Mouse (Mus musculus) left cerebral cortex, adult 9 months (tissue): ENCODE data around the gene Cdhr2.

Experiments used
- DNase-seq, 2 experiments: peaks; one replicate each; pipeline ENCODE4 v3.0.0; 2022; ENCODE audit warnings: low spot score in 2 of 2

Cdhr2 gene

DNA sequence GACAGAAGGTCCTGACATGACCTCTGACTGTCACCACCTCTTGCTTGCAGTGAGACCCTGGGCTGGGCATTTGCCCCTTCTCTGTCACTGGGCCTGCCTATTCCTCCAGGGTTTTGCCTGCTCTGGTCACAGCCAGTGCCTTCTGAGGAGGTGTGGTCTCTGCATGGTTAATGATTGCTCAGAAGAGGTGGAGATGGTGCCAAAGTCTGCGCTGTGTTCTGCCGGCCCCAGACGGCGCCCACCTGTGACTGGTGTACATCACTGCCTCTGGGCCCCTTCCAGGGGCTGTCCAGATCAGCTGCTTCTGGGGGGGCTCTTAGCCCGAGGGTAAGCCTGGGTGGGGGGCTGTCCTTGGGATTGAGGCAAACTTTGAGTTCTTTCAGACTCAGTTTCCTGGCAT is at the start of gene Cdhr2:
TSS of gene Cdhr2 (plus strand) at position 219 of the 400 bp plus-strand sequence.
- DNase-seq: no peak

DNA sequence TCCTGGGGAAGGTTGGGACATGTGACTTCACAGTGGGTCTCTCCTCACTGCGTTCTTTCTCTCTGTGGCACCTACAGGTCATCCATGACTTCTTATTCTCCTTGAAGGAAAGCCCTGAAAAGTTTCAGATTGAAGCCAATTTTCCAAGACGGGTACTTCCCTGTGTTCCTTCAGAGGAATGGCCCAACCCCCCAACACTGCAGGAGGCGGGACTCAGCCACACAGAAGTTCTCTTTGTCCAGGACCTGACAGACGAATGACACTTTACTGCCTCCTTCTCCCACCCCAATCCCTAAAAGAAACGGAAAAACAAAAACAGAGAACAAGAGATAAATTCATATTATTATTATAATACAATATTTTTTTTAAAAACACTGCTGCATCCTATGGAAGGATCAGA is 40.4 kb upstream of the Cdhr2 start:
- no peak for DNase-seq

DNA sequence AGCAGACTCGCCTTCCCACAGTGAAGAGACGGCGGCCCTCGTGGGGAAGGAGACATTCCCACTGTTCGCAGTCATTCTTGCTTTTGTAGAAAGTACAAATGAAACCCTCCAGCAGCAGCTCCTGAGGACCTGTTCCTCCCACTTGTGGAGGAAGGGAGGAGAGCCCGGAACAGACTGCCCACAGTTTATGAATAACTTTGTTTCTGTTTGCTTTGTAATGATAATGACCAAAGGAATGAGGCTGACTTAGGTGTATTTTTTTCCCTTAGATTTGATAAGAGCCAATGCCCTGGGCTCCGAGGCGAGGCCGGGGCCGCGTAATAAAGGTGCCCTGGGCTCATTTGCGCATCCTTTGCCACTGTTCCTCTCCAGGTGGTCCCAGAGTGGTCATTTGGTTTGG is 39.9 kb upstream of the Cdhr2 start:
- no peak for DNase-seq

DNA sequence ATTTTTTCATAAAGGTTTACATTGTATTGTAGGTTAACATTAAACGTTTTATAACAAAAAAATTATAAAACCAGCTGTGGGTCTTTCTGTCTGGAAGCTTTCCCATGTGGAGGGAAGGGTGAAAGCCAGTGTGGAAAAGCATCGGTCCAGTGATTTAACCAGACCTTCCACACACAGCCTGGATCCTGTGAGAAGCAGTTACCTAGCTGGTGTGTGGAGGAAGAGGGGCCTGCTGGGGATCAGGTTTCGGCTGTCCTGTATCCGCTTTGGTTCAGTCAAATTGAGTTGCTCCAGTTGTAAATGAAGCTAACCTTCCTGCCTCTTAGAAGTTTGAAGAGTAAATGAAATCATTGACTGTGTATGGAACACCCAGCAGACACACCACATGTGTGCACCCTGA is 37.3 kb upstream of the Cdhr2 start:
- no peak for DNase-seq

DNA sequence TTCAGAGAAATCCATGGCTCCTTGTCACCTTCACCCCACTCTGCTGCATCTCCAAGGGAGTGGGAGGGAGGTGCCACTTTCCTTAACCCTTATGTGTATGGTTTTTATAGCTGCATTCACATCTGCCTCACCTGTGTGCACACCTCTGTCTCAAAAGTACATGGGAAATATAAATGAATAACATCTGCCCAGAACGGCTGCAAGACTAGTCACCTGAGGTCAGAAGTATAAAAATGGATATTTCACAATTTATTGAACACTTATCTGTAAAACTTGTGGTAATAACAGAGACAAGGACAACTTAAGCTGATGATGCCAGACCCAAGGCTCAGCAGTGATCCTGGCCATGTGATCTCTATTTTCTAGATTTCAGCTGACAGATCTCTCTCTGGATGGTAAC is 36.8 kb upstream of the Cdhr2 start:
- DNase-seq: no peak

DNA sequence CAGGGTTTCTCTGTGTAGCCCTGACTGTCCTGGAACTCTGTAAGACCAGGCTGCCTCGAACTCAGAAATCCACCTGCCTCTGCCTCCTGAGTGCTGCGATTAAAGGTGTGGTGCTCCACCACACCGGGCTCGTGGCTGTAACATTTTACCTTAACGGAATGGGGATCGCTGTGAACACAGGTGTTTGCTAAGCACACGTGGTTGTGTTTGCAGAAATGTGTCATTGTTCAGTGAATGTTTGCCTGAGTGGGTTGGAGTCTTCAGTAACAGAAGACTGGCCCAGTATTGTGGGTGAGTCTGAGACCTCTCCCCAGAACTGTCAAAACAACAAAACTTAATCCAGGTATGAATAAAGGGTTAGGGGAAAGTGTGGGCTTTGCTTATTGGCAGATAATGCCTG is 36.2 kb upstream of the Cdhr2 start:
- no peak for DNase-seq

DNA sequence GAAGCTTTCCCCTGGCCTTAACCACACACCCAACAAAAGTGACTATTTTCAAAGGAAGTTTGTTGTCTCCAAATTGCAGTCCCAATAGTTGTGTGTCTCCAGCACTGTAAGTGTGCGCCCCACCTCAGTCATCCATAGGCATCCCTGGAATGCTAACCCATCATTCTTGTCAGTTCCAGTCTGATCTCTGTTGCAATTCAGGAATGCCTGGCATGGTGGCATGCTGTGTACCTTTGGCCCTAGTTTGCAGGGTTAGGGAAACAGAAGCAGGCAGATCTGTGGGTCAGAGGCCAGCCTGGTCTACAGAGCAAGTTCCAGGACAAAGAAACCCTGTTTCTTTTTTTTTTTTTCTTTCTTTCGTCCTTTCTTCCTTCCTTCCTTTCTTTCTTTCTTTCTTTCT is 30.8 kb upstream of the Cdhr2 start:
- no peak for DNase-seq

DNA sequence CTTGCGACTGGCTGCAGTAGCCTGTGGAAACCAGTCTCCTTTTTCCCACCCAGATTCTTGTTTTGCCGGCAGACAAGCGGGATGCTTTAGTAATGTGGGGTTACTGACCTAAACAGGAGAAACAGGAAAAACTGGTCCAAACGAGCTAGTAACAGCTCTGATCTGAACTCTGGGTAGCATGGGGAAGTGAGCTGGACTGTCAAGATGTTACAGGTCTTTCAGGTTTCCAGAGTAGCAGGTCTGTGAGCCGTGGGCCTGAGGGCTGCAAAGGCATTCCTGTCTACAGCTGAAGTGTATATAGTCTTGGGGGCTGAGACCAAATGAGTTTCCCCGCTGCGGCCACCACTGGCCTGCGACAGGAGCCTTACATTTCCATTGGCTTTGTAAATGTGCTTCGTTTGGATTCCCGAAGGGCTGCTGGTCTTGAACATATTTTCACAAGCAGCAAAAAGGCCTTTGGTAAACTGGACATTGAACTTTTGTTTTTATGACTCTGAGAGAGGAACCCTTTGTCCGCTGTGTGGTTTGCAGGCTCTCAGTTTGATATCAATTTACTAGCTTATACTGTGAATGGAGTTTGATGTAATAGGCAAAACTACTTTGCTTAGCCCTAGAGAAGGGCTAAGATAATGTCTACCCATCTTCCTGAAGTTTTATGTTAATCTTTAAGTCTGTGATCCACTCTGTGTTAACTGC is 25.2 kb upstream of the Cdhr2 start:
- no peak for DNase-seq

DNA sequence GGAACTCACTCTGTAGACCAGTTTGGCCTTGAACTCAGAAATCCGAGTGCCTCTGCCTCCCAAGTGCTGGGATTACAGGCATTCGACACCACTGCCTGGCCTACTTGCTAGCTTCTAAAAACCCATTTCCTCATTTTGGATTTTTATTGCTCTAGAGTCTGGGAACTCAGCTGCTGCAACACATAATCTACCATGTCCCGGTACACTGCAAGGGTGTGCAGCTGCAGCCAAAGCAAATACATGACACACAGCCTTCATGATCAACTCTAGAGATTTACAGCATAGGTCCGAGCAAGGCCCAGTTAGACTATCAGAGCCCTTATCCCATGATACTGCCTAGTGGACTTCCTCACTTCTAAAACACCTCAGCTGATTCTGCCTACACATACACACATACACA is 23.0 kb upstream of the Cdhr2 start:
- no peak for DNase-seq

DNA sequence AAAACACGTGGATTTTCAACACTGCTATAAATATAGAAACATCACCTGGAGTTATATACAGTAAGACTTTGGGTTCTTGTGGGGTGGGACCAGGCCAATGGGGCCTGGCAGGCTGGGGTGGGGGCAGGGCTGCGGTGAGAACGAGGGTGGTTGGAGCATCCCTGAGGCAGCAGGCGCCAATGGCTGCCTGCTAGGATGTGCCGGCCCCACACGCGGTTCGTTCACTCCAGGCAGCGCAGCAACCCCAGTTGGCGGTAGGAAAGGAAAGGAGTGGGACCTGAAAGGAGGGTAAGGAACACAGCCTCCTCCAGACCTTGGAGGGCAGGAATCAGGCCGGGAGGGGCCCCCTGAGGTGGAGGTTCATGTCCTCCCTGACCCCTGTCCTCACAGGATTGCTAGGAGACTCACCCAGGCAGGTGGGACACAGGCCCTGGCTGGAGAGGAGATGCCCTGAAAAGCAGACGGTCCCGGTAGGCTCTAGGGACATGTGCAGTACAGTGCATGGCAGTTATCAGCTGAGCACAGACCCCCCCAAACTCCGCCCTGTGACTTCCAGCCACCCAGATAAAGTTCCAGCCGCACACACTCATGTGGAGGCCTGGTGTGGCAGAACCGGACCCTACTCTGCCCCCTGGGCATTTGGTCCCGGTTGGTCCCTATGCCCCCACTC is 20.9 kb upstream of the Cdhr2 start:
- no peak for DNase-seq

DNA sequence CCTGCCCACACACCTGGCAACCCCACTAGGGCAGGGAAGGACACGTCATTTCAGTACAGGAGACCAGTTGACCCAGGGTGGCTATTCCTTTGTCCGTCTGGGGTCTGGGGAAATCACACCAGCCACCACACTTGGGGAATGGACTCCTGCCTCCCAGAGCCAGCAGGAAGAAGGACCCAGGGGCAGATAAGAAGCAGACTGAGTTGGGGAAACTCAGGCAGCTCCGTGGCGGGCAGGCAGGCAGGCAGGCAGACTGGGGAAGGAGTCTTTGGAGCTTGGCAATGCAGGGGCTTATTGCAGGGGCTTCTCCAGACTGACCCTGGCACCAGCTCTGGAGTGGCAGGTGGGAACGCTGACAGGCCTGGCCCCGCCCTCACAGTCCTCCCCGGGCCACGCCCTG is 20.0 kb upstream of the Cdhr2 start:
- DNase-seq: no peak

DNA sequence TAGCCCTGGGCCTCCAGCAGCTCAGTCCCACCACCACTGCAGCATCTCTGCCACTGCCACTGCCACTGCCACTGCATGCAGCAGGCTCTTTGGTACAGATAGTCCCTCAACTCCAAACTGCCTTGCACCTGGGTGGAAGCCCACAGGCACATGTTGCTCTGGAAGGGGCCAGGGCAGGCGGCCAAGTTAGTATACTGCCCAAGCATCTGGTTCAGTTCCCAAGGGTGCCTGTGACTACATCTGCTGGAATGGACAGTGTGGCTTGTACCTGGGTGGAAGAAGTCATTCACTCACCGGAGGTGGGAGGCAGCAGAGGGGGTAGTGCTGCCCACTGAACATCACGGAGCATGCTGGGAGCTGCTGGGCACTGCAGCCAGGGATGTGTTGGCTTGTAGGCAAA is 18.0 kb upstream of the Cdhr2 start:
- DNase-seq: no peak

DNA sequence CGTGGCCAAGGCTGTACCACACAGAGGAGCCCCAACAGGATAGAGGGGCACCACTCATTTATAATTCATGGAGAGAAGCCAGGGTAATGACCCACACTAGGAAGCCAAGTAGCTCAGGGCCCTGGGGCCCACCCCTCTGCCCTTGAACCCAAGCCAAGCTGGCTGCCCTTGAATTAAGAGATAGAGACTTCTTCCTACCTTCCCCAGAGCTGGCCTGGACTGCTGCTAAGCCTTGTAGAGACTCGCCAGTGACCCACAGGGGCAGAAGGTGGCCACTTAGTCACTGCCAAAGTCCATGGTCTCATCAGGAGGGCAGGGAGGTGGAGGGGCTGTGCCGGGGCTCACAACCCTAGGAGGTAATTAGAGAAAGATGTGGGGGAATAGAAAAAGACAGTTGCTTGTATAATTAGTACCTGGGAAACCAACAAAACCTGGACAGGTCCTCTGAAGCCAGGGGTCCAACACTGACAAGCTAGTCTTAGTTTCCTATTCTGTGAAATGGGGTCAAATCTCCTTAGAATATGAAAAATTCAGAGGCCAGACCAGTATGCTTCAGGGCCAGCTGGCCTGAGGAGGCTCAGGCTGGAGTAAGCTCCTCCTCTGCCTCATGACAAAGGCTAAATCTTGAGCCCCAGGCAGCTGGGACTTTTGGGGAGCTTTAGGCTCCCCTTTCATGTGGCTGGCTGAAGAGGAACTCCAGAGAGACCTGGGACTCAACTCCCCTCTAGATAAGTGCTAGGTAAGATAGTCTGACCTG is 16.9 kb upstream of the Cdhr2 start:
- no peak for DNase-seq

DNA sequence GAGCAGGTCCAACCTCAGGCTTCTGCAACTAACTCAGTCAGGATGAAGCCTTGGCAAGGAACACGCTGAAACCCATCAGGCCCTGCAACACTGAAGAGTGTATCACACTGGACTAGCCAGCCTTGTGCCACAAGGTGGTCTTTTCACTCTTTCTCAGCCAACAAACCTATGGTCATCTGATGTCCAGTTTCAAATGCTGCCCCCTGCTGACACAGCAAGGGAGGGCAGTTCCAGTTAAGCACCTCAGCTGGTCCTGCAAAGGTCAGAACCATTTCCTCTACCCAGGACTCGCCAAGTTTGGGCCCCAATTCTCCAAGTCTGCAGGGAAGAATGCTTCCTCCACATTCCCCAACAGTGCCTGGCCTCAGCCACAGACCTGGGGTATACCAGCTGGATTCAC is 16.1 kb upstream of the Cdhr2 start:
- DNase-seq: peak in 1 of 2 experiments; percentile 28

DNA sequence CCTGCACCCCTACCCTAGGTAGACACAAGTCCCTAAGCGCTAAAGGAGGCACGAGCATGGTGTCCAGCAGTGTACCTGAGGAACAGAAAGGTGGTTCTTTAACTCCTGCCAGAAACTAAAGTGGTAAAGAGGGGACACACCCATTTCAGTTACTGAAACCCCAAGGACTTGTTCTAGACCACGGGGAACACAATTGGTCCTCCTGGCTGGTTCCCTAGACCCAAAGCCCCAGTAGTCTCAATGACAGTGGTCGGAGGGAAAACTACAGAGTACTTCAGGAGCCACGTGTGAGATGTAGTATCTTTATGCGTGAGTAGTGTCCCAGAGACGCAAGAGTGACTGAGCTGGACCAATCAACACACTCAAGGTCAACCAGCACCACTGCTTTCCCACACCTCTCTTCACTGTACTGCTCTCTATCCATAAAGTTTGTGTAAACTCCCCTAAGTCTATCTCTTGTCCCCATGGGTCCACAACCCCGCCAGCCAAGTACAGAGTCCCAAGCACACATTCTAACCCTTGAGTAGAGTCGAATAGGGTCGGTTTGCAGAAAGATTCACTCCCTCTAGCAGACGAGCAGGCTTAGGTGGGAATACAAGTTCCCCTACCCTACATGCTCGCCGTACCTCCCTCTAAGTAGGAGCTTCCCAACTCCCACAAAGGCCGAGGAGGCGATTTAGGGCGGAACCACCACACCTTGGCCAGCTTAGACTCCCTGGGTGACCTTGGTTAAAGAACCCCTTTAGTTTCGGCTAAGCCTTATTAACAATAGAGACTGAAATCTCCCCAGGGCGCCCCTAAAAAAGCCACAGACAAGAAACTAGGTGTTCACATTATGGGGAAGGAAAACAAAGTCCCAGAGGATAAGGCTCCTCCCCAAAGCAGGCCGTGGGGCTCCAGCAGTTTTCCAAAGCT is 14.9 kb upstream of the Cdhr2 start:
- DNase-seq: no peak

DNA sequence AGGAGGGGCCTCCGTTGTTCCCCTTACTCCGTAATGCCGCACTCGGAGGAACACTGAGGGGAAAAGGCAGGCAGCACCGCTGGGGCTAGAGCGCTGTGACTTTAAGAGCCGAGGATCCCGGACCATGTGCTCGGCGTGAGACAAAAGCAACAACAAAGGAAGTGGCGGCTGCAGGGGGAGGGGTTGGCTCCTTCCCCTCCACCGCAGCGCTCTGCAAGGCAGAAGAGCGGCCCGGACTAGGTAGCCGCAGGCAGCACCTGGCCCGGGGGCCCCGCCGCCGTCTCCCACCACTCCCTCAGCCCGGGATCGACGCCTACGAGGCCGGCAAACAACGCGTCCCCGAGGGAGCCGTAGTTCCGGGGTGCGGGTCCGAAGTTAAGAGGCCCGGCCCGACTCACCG is 14.2 kb upstream of the Cdhr2 start:
- DNase-seq: peak in 1 of 2 experiments; percentile 67

DNA sequence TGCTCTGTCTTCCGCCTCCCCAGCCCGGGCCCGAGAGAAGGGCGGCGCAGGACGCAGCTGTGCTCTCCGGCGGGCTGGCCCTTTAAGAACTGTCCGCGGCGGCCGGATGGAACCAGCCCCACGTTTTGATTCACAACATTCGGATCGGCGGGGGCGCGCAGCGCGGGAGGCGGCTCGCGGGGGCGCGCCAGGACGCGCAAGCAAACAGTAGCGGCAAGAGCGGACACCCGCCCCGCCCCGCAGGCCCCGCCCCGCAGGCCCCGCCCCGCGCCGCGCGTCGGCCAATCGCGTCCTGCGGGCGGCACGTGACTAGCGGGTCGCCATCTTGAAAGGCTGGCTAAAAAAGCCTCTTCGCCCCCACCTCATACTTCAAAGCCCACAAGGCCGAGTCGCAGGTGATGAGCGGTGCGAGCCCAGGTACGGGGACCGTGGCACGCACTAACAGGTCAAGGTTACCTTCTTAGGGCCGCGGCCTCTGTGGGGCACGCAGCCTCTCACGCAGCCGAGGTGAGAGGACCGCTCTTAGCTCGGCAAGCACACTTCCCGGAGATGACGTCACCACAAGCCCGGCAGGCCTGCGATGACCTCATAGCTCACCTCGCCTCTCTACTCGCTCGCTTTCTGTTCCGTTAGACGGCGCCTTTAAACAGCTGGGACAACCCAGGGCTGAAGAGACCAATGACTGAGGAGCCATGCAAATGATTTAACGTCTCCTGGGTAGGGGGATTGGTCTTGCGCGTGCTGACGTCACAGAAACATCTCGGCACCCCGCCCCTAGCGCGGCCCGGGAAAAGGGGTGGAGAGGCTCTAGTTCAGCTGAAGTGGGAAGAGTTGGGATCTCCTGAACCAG is 13.5 kb upstream of the Cdhr2 start:
- DNase-seq: peak; percentile 92 to 98

DNA sequence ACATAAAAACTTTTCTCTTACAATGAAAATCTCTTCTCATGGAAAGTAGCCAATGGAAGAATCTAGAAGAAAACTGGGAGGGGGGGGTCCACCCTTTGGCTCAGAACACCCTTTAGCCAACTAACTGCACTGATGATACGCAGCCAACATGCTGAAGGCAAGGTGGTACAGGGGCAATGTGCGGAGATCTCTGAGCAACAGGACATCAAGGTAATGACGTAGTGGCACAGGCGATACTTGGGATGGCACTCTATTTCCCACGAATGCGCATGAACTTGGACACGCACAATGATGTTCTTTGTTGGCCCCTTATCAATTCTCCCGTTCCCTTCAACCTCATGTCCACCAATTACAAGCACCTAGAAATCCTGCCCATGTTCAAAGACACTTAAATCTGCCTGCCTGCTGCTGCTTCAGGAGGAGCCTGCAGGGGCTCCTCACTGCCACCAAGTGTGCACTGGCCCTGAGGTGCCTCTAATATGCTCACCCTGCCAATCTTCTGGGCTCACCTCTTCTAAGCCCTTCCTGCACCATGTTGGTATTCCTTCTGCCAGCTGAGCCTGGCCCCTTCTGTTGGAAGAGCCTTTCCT is 11.0 kb upstream of the Cdhr2 start:
- DNase-seq: no peak

DNA sequence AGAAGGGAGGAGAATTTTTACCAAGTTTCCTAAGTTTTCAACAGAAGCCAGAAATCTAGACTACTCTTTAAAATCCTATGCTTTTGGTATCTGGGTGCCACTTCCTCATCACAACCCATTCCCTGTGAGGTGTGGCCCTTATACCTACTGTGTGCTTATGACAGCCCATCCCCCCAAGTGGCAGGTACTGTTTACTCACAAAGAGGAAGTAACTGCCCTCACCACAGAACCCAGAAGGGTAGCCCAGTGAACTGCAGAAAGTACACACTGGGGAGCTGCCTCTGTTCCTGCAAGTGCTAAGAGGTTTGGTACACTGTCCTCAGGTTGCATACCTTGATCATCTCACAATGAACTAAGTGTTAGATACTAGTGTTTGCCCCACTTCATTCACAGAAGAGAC is 9.5 kb upstream of the Cdhr2 start:
- no peak for DNase-seq

DNA sequence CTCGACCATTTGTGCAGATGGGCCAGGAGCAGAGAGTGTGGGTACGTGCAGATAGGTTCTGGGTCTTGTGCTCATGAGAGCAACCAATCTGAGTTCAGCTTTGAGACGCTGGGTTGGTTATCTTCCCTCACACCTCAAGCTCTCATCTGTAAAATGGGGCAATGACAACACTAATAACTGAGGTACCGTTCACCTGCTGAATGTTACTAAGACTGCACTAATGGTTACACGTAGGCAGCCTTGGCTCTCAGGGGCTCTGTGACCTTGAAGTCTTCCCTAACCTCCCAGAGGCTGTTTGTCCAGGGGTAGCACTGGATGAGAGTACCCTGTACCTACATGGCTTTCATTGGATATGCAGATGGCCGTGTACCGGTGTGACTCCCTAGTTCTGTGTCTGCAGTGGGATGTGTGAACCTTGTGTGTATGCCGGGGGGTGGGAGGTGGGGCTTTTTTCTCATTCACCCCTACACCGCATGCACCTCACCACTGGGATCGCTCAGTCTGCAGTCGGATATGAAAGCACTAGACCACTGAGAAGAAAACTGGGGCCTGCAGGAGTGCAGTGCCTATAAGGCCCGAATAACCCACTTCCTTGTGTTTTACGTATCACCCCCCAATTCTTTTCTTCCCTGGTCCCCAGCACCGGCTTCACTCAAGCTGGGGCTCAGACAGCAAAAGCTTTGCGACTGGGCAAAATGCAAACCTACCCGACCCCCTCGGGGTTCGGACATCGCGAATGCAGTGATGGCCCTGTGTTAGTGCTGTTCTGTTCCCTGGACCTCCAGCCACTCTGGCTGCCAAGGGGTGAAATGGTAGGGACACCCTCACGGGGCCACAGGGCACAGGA is 8.3 kb upstream of the Cdhr2 start:
- DNase-seq: no peak
